Mouse (Mus musculus) neural tube, embryonic 11.5 days (tissue): Measurements from ENCODE around the gene Gm26897. TPM values are rescaled to one million over a fixed set of nuclear protein-coding genes. Genes with fewer than 3 reads are reported as not detected.

Experiments used
- ATAC-seq: fragments of 200-750 bp; cut with Nextera tagmentation; 2 replicates; pipeline ENCODE4 v1.8.0; 2017; ENCODE audit warnings: moderate number of reproducible peaks, mild to moderate bottlenecking, moderate TSS enrichment, moderate library complexity; ENCODE audit not compliant: insufficient read depth, low FRiP score, low TSS enrichment
- DNase-seq: peaks from one replicate; pipeline ENCODE4 v3.0.0-alpha.2; 2015; ENCODE audit warnings: low spot score
- H3K27ac ChIP-seq: fragments of 300-500 bp; sonication (generic); 2 replicates; pipeline ENCODE4 v1.5.1; 2014; ENCODE audit warnings: low read depth, mild to moderate bottlenecking, low read length
- H3K27me3 ChIP-seq: fragments of 300-500 bp; sonication (generic); 2 replicates; pipeline ENCODE4 v1.6.1; 2014; ENCODE audit warnings: mild to moderate bottlenecking, low read length, mixed read lengths; ENCODE audit not compliant: control insufficient read depth, insufficient read depth
- H3K36me3 ChIP-seq: fragments of 300-500 bp; sonication (generic); 2 replicates; pipeline ENCODE4 v1.6.1; 2014; ENCODE audit warnings: mild to moderate bottlenecking, low read length, moderate library complexity, mixed read lengths; ENCODE audit not compliant: control insufficient read depth, insufficient read depth
- H3K4me1 ChIP-seq: fragments of 300-500 bp; sonication (generic); 2 replicates; pipeline ENCODE4 v1.6.1; 2014; ENCODE audit warnings: low read length, mixed read lengths; ENCODE audit not compliant: control insufficient read depth, insufficient read depth
- H3K4me2 ChIP-seq: fragments of 300-500 bp; sonication (generic); 2 replicates; pipeline ENCODE4 v1.6.1; 2014; ENCODE audit warnings: low read depth, mild to moderate bottlenecking, moderate library complexity
- H3K4me3 ChIP-seq: fragments of 300-500 bp; sonication (generic); 2 replicates; pipeline ENCODE4 v1.5.1; 2014; ENCODE audit warnings: low read depth, low read length
- H3K9ac ChIP-seq: fragments of 300-500 bp; sonication (generic); 2 replicates; pipeline ENCODE4 v1.6.1; 2014; ENCODE audit warnings: mild to moderate bottlenecking, low read length
- H3K9me3 ChIP-seq: fragments of 300-500 bp; sonication (generic); 2 replicates; pipeline ENCODE4 v1.6.1; 2016; ENCODE audit warnings: low read length; ENCODE audit not compliant: control insufficient read depth
- WGBS: fragments of 180-500 bp; shearing (Covaris S2); extraction: QIAGEN DNeasy Blood & Tissue Kit; methylation state at CpG from one replicate; pipeline ENCODE4 v1.1.7; 2014; 5-methylcytosine and 5-hydroxymethylcytosine counted together
- polyA plus RNA-seq: library from polyadenylated mRNA; unstranded; fragments of >200 nt; fragmentation: Nextera tagmentation; extraction: Ambion mirVana; gene quantifications from 2 replicates; pipeline ENCODE4 v1.2.1, GENCODE M21; 2014

Gene Gm26897
- polyA plus RNA-seq, 1 experiment from 2014 or later, result not detected

GRCm38 (mm10) chr5:111709195-111709901, 24.4 kb upstream of the Gm26897 start:
- DNase-seq (no peak), ATAC-seq (no peak)
- peaks cover 4% of the 10 kb centered on the region; the same call in 1 of the 2 replicates for H3K9me3 ChIP-seq
- 42% methylated on average over 8 of the region's 8 CpGs for WGBS
- no peaks in the 10 kb centered on the region for H3K4me1 ChIP-seq
- H3K4me3 ChIP-seq, result no peak overlapping the region
- H3K9ac ChIP-seq, result no peak overlapping the region
- no peak overlapping the region for H3K4me2 ChIP-seq
- H3K36me3 ChIP-seq, result no peaks in the 10 kb centered on the region
- no peak overlapping the region for H3K27ac ChIP-seq
- no peaks in the 10 kb centered on the region for H3K27me3 ChIP-seq

- DNase-seq, result no peak
- Histone ChIP-seq H3K4me1 (no peaks in the 10 kb centered on the region), H3K9ac (no peak overlapping the region), H3K9me3 (no peaks in the 10 kb centered on the region), H3K27ac (no peak overlapping the region), H3K4me2 (no peak overlapping the region), H3K4me3 (no peak overlapping the region), H3K27me3 (no peaks in the 10 kb centered on the region), H3K36me3 (no peaks in the 10 kb centered on the region)
- ATAC-seq, result no peak
- WGBS, result 57% methylated on average over 3 of the region's 3 CpGs
Observed at GRCm38 (mm10) chr5:111719018-111719417, 14.7 kb upstream of the Gm26897 start.

GRCm38 (mm10) chr5:111720726-111721125, 13.0 kb upstream of the Gm26897 start:
- no peak for DNase-seq
- Histone ChIP-seq H3K27ac (no peak overlapping the region), H3K9ac (no peak overlapping the region), H3K4me3 (no peak overlapping the region), H3K4me2 (no peak overlapping the region), H3K36me3 (no peaks in the 10 kb centered on the region), H3K9me3 (no peaks in the 10 kb centered on the region), H3K4me1 (peaks cover 12% of the 10 kb centered on the region), H3K27me3 (no peaks in the 10 kb centered on the region)
- WGBS, result 79% methylated on average over 8 of the region's 9 CpGs
- ATAC-seq, result no peak

GRCm38 (mm10) chr5:111724713-111725112, 9.0 kb upstream of the Gm26897 start:
- no peaks in the 10 kb centered on the region for H3K36me3 ChIP-seq
- WGBS, result 49% methylated on average over 10 of the region's 10 CpGs
- peak overlapping the region; percentile 16; the same call in 1 of the 2 replicates for H3K9ac ChIP-seq
- peak overlapping the region; percentile 37; the same call in 1 of the 2 replicates for H3K27ac ChIP-seq
- H3K4me3 ChIP-seq, result no peak overlapping the region
- DNase-seq, result peak; percentile 60
- peaks cover 14% of the 10 kb centered on the region for H3K4me1 ChIP-seq
- ATAC-seq, result peak; percentile 87
- H3K4me2 ChIP-seq, result no peak overlapping the region
- H3K9me3 ChIP-seq, result no peaks in the 10 kb centered on the region; the same call in 1 of the 2 replicates
- H3K27me3 ChIP-seq, result no peaks in the 10 kb centered on the region

GRCm38 (mm10) chr5:111725195-111725920, 8.4 kb upstream of the Gm26897 start:
- DNase-seq (no peak), ATAC-seq (peak; percentile 80; the same call in 1 of the 2 replicates)
- no peak overlapping the region; the same call in 1 of the 2 replicates for H3K4me2 ChIP-seq
- H3K9ac ChIP-seq, result no peak overlapping the region
- H3K4me3 ChIP-seq, result no peak overlapping the region
- 38% methylated on average over 22 of the region's 22 CpGs for WGBS
- H3K27me3 ChIP-seq, result no peaks in the 10 kb centered on the region
- H3K9me3 ChIP-seq, result no peaks in the 10 kb centered on the region; the same call in 1 of the 2 replicates
- H3K27ac ChIP-seq, result no peak overlapping the region; the same call in 1 of the 2 replicates
- no peaks in the 10 kb centered on the region for H3K36me3 ChIP-seq
- peaks cover 14% of the 10 kb centered on the region for H3K4me1 ChIP-seq

- DNase-seq, result no peak
- no peak overlapping the region for H3K4me2 ChIP-seq
- no peak overlapping the region for H3K9ac ChIP-seq
- no peaks in the 10 kb centered on the region; the same call in 1 of the 2 replicates for H3K9me3 ChIP-seq
- H3K27ac ChIP-seq, result no peak overlapping the region
- 76% methylated on average over 4 of the region's 4 CpGs for WGBS
- no peaks in the 10 kb centered on the region for H3K27me3 ChIP-seq
- no peak for ATAC-seq
- no peak overlapping the region for H3K4me3 ChIP-seq
- no peaks in the 10 kb centered on the region for H3K36me3 ChIP-seq
- H3K4me1 ChIP-seq, result peaks cover 22% of the 10 kb centered on the region
Observed at GRCm38 (mm10) chr5:111728411-111728810, 5.3 kb upstream of the Gm26897 start.

- Histone ChIP-seq H3K27me3 (no peaks in the 10 kb centered on the region), H3K4me3 (no peak overlapping the region)
Observed at GRCm38 (mm10) chr5:111730560-111731167, 3.1 kb upstream of the Gm26897 start.

GRCm38 (mm10) chr5:111732194-111732593, 1.5 kb upstream of the Gm26897 start:
- H3K27ac ChIP-seq, result no peak overlapping the region
- no peak overlapping the region for H3K4me3 ChIP-seq
- WGBS, result 80% methylated on average over 2 of the region's 2 CpGs
- no peaks in the 10 kb centered on the region for H3K27me3 ChIP-seq
- no peaks in the 10 kb centered on the region; the same call in 1 of the 2 replicates for H3K9me3 ChIP-seq
- peaks cover 8% of the 10 kb centered on the region for H3K4me1 ChIP-seq
- H3K4me2 ChIP-seq, result no peak overlapping the region
- no peaks in the 10 kb centered on the region for H3K36me3 ChIP-seq
- H3K9ac ChIP-seq, result no peak overlapping the region
- no peak for ATAC-seq
- no peak for DNase-seq

More at GRCm38 (mm10) chr5:111730560-111731167, 3.1 kb upstream of the Gm26897 start:
- peaks cover 11% of the 10 kb centered on the region for H3K4me1 ChIP-seq
- no peak overlapping the region for H3K4me2 ChIP-seq
- 6% methylated on average over 16 of the region's 16 CpGs for WGBS
- no peak overlapping the region for H3K9ac ChIP-seq
- peak; percentile 64 for DNase-seq
- H3K27ac ChIP-seq, result peak overlapping the region; percentile 15; the same call in 1 of the 2 replicates
- no peaks in the 10 kb centered on the region for H3K36me3 ChIP-seq
- no peak for ATAC-seq
- no peaks in the 10 kb centered on the region; the same call in 1 of the 2 replicates for H3K9me3 ChIP-seq
